Mouse (Mus musculus) adrenal gland, adult 18-20 months (tissue): Measurements from ENCODE around the gene Dyrk4. TPM values are rescaled to one million over a fixed set of nuclear protein-coding genes. Genes with fewer than 3 reads are reported as not detected.

Experiments used
- DNase-seq, 2 experiments: peaks; one replicate each; pipeline ENCODE4 v3.0.0; 2021 to 2022; ENCODE audit warnings: low spot score in 2 of 2
- total RNA-seq, 2 experiments: library from RNA; stranded (reverse); gene quantifications; 1 replicate in 1 of 2; 2 replicates in 1 of 2; pipeline ENCODE4 v1.2.3; 2021

Dyrk4 gene
- total RNA-seq, 2 experiments from 2014 or later: not detected

DNA sequence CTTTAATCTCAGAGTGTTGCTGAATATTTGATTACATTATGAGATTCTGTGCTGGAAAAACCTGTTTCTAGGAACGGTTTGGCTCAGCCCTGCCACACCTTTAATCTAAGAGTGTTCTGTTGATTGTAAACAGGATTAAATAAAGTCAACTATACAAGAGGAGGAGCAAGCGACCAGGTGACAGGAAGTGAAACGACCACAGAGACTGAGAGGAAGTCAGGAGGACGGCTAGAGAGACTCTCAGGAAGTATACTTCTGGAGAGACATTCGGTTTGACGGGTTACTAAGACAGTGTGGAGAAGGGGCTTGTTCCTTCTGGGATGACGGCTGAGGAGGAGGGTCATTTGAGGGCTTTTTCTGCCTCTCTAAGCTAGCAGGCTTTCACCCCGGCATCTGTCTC lies 85.0 kb downstream of the Dyrk4 start:
- no peak for DNase-seq

Other genes with a start within 250 kb of the Dyrk4 start
- gene Kcna6, start 181.2 kb downstream of the Dyrk4 start, total RNA-seq: 1 to 10 TPM in 1 of 2 experiments, under 1 TPM in 1; 0.46 to 1.3 TPM
- gene Ndufa9, start 72.7 kb downstream of the Dyrk4 start, total RNA-seq: 100 to 1,000 TPM; 233 to 311 TPM
- gene Akap3, start 68.7 kb downstream of the Dyrk4 start, total RNA-seq: not detected
- under 1 TPM; 0.58 to 0.76 TPM for gene Rad51ap1, start 17.7 kb upstream of the Dyrk4 start, total RNA-seq
- gene D6Wsu163e, start 18.1 kb upstream of the Dyrk4 start, total RNA-seq: 10 to 100 TPM; 16.9 to 17.5 TPM
- gene Fgf6, start 93.7 kb upstream of the Dyrk4 start, total RNA-seq: not detected
- gene Fgf23, start 151.1 kb upstream of the Dyrk4 start, total RNA-seq: not detected
- gene Tigar, start 187.7 kb upstream of the Dyrk4 start, total RNA-seq: 10 to 100 TPM; 16.5 to 21.9 TPM
- gene Ccnd2, start 230.4 kb upstream of the Dyrk4 start, total RNA-seq: 100 to 1,000 TPM; 471 to 478 TPM